Mouse (Mus musculus) testis, adult 2 months (tissue): ENCODE measurements at regions not wholly inside any gene's neighbourhood (a gene's known extent, or its start where the extent isn't known, plus 50 kb on each side); places are given as distances from the start of the nearest gene placed in this dataset.
"Not testable (repeated sequence)": the region's sequence is repeated elsewhere in the genome, so short reads cannot be mapped to it uniquely, and the experiment has no call there.

Experiments
- H3K27ac ChIP-seq: fragments of 200-500 bp; 2 replicates; pipeline ENCODE4 v1.5.1; 2012; ENCODE audit warnings: low read depth, low read length; ENCODE audit not compliant: control insufficient read depth, insufficient read depth
- H3K27me3 ChIP-seq: fragments of 200-500 bp; 2 replicates; pipeline ENCODE4 v1.6.1; 2012; ENCODE audit warnings: mild to moderate bottlenecking, low read length, moderate library complexity; ENCODE audit not compliant: control insufficient read depth, insufficient read depth
- H3K36me3 ChIP-seq: fragments of 200-500 bp; 2 replicates; pipeline ENCODE4 v1.6.1; 2012; ENCODE audit warnings: mild to moderate bottlenecking, low read length; ENCODE audit not compliant: control insufficient read depth, insufficient read depth
- H3K4me1 ChIP-seq: fragments of 200-500 bp; 2 replicates; pipeline ENCODE4 v1.6.1; 2012; ENCODE audit warnings: low read length; ENCODE audit not compliant: control insufficient read depth, insufficient read depth
- H3K4me3 ChIP-seq: fragments of 200-500 bp; 2 replicates; pipeline ENCODE4 v1.5.1; 2012; ENCODE audit warnings: low read depth, mild to moderate bottlenecking, low read length, moderate library complexity, mixed read lengths; ENCODE audit not compliant: control insufficient read depth
- CTCF ChIP-seq: fragments of 200-500 bp; IDR thresholded peaks from 2 replicates; pipeline ENCODE4 v1.5.1; 2012; ENCODE audit warnings: low read depth, mild to moderate bottlenecking, inconsistent platforms, low read length, moderate library complexity; ENCODE audit not compliant: control insufficient read depth, insufficient read depth, insufficient replicate concordance
- POLR2A ChIP-seq: fragments of 200-500 bp; IDR thresholded peaks from 2 replicates; pipeline ENCODE4 v1.6.1; 2012; ENCODE audit warnings: low read depth, mild to moderate bottlenecking, inconsistent platforms, low read length, moderate library complexity; ENCODE audit not compliant: control insufficient read depth

DNA sequence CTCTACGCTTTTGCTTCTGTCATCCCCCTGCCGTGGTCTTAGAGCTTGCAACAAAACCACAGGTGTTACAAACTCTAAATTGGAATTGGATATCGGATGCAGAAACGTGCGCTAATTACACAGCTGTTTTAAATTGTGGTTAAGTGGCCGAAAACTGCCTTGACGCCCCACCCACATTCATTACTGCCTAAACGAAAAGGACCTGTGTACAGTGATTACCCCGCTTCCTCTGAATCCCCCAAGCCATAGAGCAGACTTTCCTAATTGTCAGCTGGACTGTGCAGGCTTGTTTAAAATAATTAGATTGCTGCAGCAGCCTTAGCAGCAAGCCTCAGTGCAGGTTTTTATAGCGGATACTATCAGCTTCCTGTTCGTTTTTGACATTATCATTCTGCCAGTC lies 94.7 kb downstream of the Cxxc4 start:
- no peak overlapping the region for H3K27ac ChIP-seq
- TF ChIP-seq POLR2A (no peak), CTCF (no peak)

DNA sequence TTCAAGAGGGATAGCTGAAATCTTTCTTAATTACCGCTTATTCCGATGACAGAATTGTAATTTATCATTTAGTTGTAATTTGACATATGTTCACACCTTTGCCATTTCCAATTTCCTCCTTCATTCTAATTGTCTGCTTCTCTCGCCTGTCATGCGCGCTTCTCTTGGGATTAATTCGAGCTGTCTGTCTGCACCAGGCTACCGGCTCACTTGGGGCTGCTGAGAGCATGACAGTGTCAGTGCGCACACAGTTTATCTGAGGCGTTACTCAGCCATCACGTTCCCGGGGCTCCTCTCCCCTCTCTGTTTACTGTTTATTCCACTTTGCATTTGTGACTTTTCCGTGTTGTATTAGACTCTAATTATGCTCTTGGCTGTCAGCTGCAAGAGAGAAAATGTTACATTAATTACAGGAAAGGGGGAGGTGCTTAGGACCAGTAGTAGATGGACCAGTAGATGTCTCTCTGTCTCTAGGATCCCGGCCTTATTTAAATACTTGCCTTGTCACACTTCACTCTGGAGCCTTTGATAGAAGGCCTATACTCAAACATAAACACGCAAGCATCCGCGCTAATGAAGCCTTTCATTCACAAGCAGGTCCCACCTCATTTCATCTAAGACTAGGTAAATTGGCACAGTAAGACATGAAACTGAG lies 95.3 kb downstream of the Cxxc4 start:
- no peak overlapping the region for H3K27ac ChIP-seq
- peaks cover 2% of the 10 kb centered on the region; the same call in 1 of the 2 replicates for H3K4me1 ChIP-seq
- TF ChIP-seq POLR2A = no peak
- TF ChIP-seq CTCF = no peak
- no peak overlapping the region for H3K4me3 ChIP-seq
- no peaks in the 10 kb centered on the region for H3K36me3 ChIP-seq
- H3K27me3 ChIP-seq = no peaks in the 10 kb centered on the region

More for the DNA sequence above, 94.7 kb downstream of the Cxxc4 start:
- no peak overlapping the region for H3K4me3 ChIP-seq
- peaks cover 2% of the 10 kb centered on the region; the same call in 1 of the 2 replicates for H3K4me1 ChIP-seq
- H3K36me3 ChIP-seq = no peaks in the 10 kb centered on the region
- no peaks in the 10 kb centered on the region for H3K27me3 ChIP-seq

DNA sequence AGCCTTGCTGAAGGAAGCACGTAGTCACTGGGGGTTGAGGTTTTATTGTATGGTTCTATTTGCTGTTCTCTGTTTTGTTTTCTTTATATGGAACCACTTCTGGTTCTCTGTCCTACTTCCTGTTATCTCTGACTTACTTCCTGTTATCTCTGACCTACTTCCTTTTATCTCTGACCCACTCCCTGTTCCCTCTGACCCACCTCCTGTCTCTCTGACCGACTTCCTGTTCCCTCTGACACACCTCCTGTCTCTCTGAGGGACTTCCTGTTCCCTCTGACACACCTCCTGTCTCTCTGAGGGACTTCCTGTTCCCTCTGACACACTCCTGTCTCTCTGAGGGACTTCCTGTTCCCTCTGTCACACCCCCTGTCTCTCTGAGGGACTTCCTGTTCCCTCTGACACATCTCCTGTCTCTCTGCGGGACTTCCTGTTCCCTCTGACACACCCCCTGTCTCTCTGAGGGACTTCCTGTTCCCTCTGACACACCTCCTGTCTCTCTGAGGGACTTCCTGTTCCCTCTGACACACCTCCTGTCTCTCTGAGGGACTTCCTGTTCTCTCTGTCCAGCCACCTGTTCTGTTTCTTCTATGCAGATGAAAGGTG lies 102.9 kb downstream of the Cxxc4 start:
- H3K27ac ChIP-seq, H3K36me3 ChIP-seq, H3K4me3 ChIP-seq, H3K4me1 ChIP-seq, H3K27me3 ChIP-seq: not testable (repeated sequence)

DNA sequence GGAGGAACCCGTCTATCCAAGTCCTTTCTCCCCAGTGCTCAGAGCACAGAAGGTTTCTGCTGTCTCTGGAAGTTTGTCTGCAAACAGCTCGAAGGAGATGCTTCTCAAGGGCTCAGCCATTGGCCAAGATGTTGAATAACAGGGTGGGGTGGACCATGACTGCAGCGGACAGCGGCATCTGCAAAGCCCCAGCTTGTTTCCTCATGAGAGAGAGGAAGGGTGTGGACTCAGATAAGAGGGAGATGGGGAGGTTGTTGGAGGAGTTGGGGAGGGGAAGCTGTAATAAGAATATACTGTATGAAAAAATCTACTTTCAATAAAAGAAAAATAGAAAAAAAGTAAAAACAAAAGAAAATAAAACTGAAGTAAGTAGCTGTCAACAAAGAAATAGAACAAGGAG lies 129.7 kb downstream of the Cxxc4 start:
- Histone ChIP-seq H3K27ac (no peak overlapping the region), H3K27me3 (no peaks in the 10 kb centered on the region), H3K4me3 (no peak overlapping the region), H3K4me1 (no peaks in the 10 kb centered on the region), H3K36me3 (no peaks in the 10 kb centered on the region)
- TF ChIP-seq CTCF = no peak
- TF ChIP-seq POLR2A = no peak

DNA sequence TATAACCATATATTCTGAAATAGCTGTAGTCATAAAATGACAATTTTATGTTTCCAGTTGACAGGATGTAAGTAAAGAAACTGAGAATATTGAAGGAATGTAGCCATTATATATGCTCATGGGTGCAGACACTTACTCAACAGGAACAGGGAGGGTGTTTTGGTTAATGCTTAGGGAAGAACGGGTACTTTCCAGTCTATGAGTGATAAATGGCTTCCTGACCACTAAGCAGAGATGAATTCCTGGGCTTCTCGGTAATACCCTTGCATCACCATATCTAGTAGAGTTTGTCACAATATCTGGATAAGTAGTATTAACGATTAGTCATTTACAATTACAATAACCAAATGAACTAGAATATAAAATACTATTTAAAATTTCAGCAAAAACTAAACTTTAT lies 130.5 kb downstream of the Cxxc4 start:
- H3K4me3 ChIP-seq = no peak overlapping the region
- TF ChIP-seq POLR2A (no peak), CTCF (no peak)
- no peak overlapping the region for H3K27ac ChIP-seq

DNA sequence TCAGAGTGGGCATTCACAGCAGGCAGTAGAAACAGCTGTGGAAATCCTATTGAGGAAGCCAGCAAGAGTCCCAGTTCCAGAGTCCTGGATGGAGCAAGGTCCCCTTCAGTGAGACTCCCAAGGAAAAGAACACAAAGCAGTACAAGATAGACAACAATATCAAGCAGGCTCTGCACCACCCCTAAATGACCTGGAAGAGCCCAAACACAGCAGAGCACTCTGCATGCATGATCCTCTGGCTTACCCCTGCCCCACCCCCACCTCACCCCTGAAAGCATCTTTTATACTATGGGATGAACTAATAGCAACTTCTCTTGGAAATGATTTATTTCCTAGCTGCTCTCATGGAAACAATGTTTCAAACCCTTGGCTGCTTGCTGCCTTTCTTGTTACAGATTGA lies 132.3 kb downstream of the Cxxc4 start:
- H3K27ac ChIP-seq = no peak overlapping the region
- no peaks in the 10 kb centered on the region for H3K27me3 ChIP-seq
- H3K4me3 ChIP-seq = no peak overlapping the region
- no peaks in the 10 kb centered on the region for H3K36me3 ChIP-seq
- no peaks in the 10 kb centered on the region for H3K4me1 ChIP-seq
- no peak for TF ChIP-seq POLR2A
- no peak for TF ChIP-seq CTCF

More for the DNA sequence above, 130.5 kb downstream of the Cxxc4 start:
- no peaks in the 10 kb centered on the region for H3K4me1 ChIP-seq
- no peaks in the 10 kb centered on the region for H3K36me3 ChIP-seq
- H3K27me3 ChIP-seq = no peaks in the 10 kb centered on the region

DNA sequence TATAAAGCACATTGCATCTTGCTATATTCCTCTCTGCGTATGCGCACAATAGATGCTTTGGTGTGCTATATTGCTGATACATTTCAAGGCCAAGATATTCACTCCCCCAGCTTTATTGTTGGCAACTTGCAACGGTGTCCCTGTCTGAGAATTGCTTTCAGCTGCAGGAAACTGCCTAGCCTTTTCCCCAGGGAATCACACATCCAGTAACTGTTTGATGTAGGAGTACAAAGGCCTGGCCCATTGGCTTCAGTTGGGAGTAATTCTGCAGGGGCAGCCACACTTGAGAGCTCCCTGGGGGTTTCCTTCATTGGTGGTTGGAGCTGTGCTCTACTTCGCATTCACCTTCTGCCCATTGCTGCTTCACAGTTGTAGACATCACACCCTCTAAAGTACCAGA lies 132.8 kb downstream of the Cxxc4 start:
- no peaks in the 10 kb centered on the region for H3K4me1 ChIP-seq
- no peak overlapping the region for H3K27ac ChIP-seq
- no peak overlapping the region for H3K4me3 ChIP-seq

More for the DNA sequence above, 132.8 kb downstream of the Cxxc4 start:
- H3K27me3 ChIP-seq = no peaks in the 10 kb centered on the region
- TF ChIP-seq POLR2A (no peak), CTCF (no peak)
- no peaks in the 10 kb centered on the region for H3K36me3 ChIP-seq
